Mouse (Mus musculus) hindbrain, embryonic 16.5 days (tissue): ENCODE measurements around the gene Axdnd1. TPM values are rescaled to one million over a fixed set of nuclear protein-coding genes. Genes with fewer than 3 reads are reported as not detected.

ENCODE experiments used
- ATAC-seq: fragments of 200-750 bp; cut with Nextera tagmentation; 2 replicates; pipeline ENCODE4 v1.8.0; 2017; ENCODE audit warnings: moderate TSS enrichment, moderate library complexity
- H3K27ac ChIP-seq: fragments of 300-500 bp; sonication (generic); 2 replicates; pipeline ENCODE4 v1.5.1; 2014; ENCODE audit warnings: low read depth, mild to moderate bottlenecking, control low read depth, low read length, moderate library complexity
- H3K27me3 ChIP-seq: fragments of 300-500 bp; sonication (generic); replicated peaks from 2 replicates; pipeline ENCODE4 v1.6.1; 2014; ENCODE audit warnings: low read length; ENCODE audit not compliant: control insufficient read depth, insufficient read depth
- H3K36me3 ChIP-seq: fragments of 300-500 bp; sonication (generic); 2 replicates; pipeline ENCODE4 v1.6.1; 2014; ENCODE audit warnings: mild to moderate bottlenecking, low read length, moderate library complexity, mixed read lengths; ENCODE audit not compliant: control insufficient read depth, insufficient read depth
- H3K4me1 ChIP-seq: fragments of 300-500 bp; sonication (generic); 2 replicates; pipeline ENCODE4 v1.6.1; 2014; ENCODE audit warnings: low read depth, low read length; ENCODE audit not compliant: control insufficient read depth, insufficient read depth
- H3K4me2 ChIP-seq: fragments of 300-500 bp; sonication (generic); 2 replicates; pipeline ENCODE4 v1.6.1; 2014; ENCODE audit warnings: mild to moderate bottlenecking, low read length, control low read depth, moderate library complexity
- H3K4me3 ChIP-seq: fragments of 300-500 bp; sonication (generic); 2 replicates; pipeline ENCODE4 v1.5.1; 2014; ENCODE audit warnings: mild to moderate bottlenecking, low read length, control low read depth, moderate library complexity
- H3K9ac ChIP-seq: fragments of 300-500 bp; sonication (generic); 2 replicates; pipeline ENCODE4 v1.6.1; 2014; ENCODE audit warnings: low read depth, mild to moderate bottlenecking, control low read depth, low read length, moderate library complexity
- H3K9me3 ChIP-seq: fragments of 300-500 bp; sonication (generic); 2 replicates; pipeline ENCODE4 v1.6.1; 2014; ENCODE audit warnings: mild to moderate bottlenecking, low read length, moderate library complexity; ENCODE audit not compliant: control insufficient read depth
- WGBS: fragments of 180-500 bp; shearing (Covaris S2); extraction: QIAGEN DNeasy Blood & Tissue Kit; methylation state at CpG from one replicate; pipeline ENCODE4 v1.1.7; 2014; 5-methylcytosine and 5-hydroxymethylcytosine counted together
- polyA plus RNA-seq: library from polyadenylated mRNA; unstranded; fragments of >200 nt; fragmentation: Nextera tagmentation; extraction: Ambion mirVana; gene quantifications from 2 replicates; pipeline ENCODE4 v1.2.1, GENCODE M21; 2015

Gene Axdnd1
- polyA plus RNA-seq, 1 experiment from 2014 or later: 0.43 TPM

DNA sequence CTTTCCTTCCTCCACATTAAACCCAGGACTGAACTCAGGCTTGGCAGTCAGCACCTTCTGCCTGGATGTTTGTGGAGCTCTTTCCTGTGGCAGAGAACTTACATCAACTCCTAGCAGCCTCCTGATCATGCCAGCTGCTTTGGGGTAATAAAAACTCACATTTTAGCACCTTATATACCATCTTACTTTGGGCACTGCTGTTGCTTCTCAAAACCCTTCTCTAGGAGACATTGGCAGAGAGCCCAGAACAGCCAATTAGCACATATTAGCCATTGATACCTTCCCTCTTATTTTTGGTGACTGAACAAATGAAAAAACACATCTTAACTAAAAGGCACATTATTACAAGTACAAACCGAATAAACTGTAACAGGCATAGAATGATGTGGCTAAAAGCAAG is 24.1 kb upstream of the Axdnd1 start:
- 77% methylated on average over 1 of the region's 1 CpGs for WGBS
- H3K27me3 ChIP-seq: no peaks in the 10 kb centered on the region
- H3K27ac ChIP-seq: no peak overlapping the region
- H3K36me3 ChIP-seq: 0 out of 2 replicates have a peak, but pooled peaks cover 2% of the 10 kb centered on the region
- no peaks in the 10 kb centered on the region for H3K4me1 ChIP-seq
- no peak overlapping the region for H3K4me2 ChIP-seq
- H3K4me3 ChIP-seq: no peak overlapping the region
- no peaks in the 10 kb centered on the region for H3K9me3 ChIP-seq
- no peak overlapping the region for H3K9ac ChIP-seq
- no peak for ATAC-seq

- Histone ChIP-seq H3K4me2 (no peak overlapping the region), H3K9me3 (no peaks in the 10 kb centered on the region), H3K27me3 (no peaks in the 10 kb centered on the region), H3K4me3 (no peak overlapping the region), H3K36me3 (0 out of 2 replicates have a peak, but pooled peaks cover 2% of the 10 kb centered on the region), H3K4me1 (no peaks in the 10 kb centered on the region), H3K9ac (no peak overlapping the region), H3K27ac (no peak overlapping the region)
- WGBS: 80% methylated on average over 6 of the region's 6 CpGs
- no peak for ATAC-seq
Measured at GRCm38 (mm10) chr1:156442776-156443175, 21.8 kb upstream of the Axdnd1 start.

DNA sequence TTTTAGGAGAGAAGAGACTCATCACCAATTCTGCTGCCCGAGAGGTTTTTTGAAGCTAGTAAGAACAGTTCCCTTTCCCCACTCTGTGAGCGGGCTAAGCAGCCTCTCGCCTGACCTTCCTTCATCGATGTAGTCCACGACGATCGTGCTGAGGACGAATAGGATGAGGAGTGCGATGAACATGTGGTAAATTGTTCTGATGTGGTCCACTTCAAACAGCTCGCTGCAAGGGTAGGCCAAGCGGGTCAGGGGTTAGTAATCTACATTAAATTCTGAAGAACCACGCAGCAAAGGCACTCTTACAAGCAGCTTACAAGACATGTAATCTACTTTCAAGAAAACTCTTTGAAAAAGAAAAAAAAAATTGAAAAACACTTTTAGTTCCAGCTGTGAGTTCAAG is 21.3 kb upstream of the Axdnd1 start:
- Histone ChIP-seq H3K4me3 (no peak overlapping the region), H3K4me1 (no peaks in the 10 kb centered on the region), H3K4me2 (no peak overlapping the region), H3K27me3 (no peaks in the 10 kb centered on the region), H3K9ac (no peak overlapping the region), H3K36me3 (0 out of 2 replicates have a peak, but pooled peaks cover 2% of the 10 kb centered on the region), H3K9me3 (no peaks in the 10 kb centered on the region), H3K27ac (no peak overlapping the region)
- no peak for ATAC-seq
- whole genome bisulfite sequencing: 94% methylated on average over 12 of the region's 12 CpGs

- WGBS: 97% methylated on average over 5 of the region's 5 CpGs
- no peak for ATAC-seq
- H3K27me3 ChIP-seq: no peaks in the 10 kb centered on the region
Measured at GRCm38 (mm10) chr1:156437726-156438125, 16.8 kb upstream of the Axdnd1 start.

DNA sequence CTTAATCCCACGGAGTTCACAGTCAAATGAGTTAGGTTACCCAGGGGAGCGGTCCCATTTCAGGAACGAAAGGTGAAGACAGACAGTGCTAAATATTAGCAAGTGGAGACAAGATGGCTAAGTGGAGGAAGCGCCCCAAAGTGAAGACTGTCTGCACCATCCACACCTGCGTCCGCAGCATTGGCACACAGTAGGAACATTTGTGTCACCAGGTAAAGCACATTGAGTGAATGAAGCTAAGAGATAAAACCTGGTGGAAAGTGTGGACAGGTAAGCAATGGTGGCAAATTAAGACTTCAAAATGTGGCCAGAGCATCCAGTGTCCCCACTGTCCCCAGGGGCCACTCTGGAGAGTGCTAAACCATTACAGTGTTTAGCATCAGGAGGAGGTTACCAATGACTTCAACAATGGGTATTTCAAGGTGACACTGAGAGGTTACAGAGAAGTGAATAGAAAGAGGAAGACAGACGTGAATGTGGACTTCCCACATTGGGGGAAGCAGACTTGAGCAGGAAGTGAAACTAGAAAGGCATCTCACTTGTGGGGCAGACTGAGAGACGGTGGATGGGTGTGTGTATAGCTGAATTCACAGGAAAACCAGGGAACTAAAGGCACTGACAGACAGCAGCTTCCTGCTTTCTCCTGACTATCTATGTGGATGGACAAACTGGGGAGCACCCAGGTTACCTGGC is 16.2 kb upstream of the Axdnd1 start:
- Histone ChIP-seq H3K4me2 (no peak overlapping the region), H3K9ac (no peak overlapping the region), H3K4me1 (no peaks in the 10 kb centered on the region), H3K4me3 (no peak overlapping the region), H3K27ac (no peak overlapping the region), H3K27me3 (no peaks in the 10 kb centered on the region), H3K36me3 (peaks cover 8% of the 10 kb centered on the region; the same call in 1 of the 2 replicates), H3K9me3 (no peaks in the 10 kb centered on the region)
- WGBS: 96% methylated on average over 8 of the region's 8 CpGs
- no peak for ATAC-seq

More at GRCm38 (mm10) chr1:156437726-156438125, 16.8 kb upstream of the Axdnd1 start:
- Histone ChIP-seq H3K9ac (no peak overlapping the region), H3K27ac (no peak overlapping the region), H3K4me1 (no peaks in the 10 kb centered on the region), H3K9me3 (no peaks in the 10 kb centered on the region), H3K36me3 (peaks cover 8% of the 10 kb centered on the region; the same call in 1 of the 2 replicates), H3K4me2 (no peak overlapping the region), H3K4me3 (no peak overlapping the region)

DNA sequence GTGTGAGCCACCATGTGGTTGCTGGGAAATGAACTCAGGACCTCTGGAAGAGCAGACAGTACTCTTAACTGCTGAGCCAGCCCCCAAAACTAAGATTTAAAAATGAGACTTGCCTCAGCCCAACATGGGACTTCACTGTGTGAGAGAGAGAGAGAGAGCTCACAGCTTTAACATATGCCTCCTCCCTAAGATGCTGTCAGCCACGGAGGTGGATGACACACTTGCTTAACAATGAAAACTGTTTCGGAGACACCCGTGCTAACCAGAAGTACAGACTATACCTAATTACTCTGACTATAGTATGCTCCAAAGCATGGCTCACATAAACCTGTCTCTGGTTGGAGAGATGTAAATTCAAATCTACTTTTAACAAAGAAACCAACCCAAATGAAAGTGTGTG is 12.5 kb upstream of the Axdnd1 start:
- Histone ChIP-seq H3K27ac (no peak overlapping the region), H3K27me3 (no peaks in the 10 kb centered on the region), H3K4me1 (no peaks in the 10 kb centered on the region), H3K9ac (no peak overlapping the region), H3K36me3 (peaks cover 6% of the 10 kb centered on the region; the same call in 1 of the 2 replicates), H3K4me2 (no peak overlapping the region), H3K4me3 (no peak overlapping the region), H3K9me3 (no peaks in the 10 kb centered on the region)
- WGBS: 86% methylated on average over 3 of the region's 3 CpGs
- ATAC-seq: no peak

DNA sequence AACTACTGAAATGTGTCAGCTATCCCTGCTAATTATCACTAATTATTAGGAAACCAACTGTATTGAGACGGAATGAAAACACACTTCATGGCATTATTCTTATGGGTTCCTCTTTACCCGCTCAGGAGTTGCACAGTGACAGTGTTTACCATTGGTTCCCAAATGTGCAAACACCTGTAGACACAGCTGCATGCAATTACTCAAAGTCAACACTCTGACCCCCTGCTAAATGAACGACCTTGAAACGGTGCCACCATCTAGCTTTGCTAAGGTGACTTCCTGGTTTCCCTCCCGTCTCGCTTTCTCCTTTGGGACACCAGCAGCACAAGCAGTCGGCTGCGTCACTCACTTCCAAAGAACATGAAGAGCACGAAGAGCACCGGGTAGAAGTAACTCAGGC is 11.5 kb upstream of the Axdnd1 start:
- H3K27me3 ChIP-seq: no peaks in the 10 kb centered on the region
- H3K9ac ChIP-seq: no peak overlapping the region
- H3K9me3 ChIP-seq: no peaks in the 10 kb centered on the region
- no peak overlapping the region for H3K27ac ChIP-seq
- H3K4me3 ChIP-seq: no peak overlapping the region
- ATAC-seq: no peak
- WGBS: 81% methylated on average over 10 of the region's 10 CpGs
- peaks cover 6% of the 10 kb centered on the region; the same call in 1 of the 2 replicates for H3K36me3 ChIP-seq
- H3K4me1 ChIP-seq: no peaks in the 10 kb centered on the region
- no peak overlapping the region for H3K4me2 ChIP-seq

- no peaks in the 10 kb centered on the region for H3K9me3 ChIP-seq
- no peaks in the 10 kb centered on the region for H3K4me1 ChIP-seq
- 67% methylated on average over 6 of the region's 6 CpGs for WGBS
- no peak overlapping the region for H3K27ac ChIP-seq
- no peaks in the 10 kb centered on the region for H3K27me3 ChIP-seq
- H3K36me3 ChIP-seq: no peaks in the 10 kb centered on the region
- no peak overlapping the region for H3K4me3 ChIP-seq
- peak; percentile 65; the same call in 1 of the 2 replicates for ATAC-seq
- no peak overlapping the region for H3K4me2 ChIP-seq
- no peak overlapping the region for H3K9ac ChIP-seq
Measured at GRCm38 (mm10) chr1:156428434-156428833, 7.5 kb upstream of the Axdnd1 start.

DNA sequence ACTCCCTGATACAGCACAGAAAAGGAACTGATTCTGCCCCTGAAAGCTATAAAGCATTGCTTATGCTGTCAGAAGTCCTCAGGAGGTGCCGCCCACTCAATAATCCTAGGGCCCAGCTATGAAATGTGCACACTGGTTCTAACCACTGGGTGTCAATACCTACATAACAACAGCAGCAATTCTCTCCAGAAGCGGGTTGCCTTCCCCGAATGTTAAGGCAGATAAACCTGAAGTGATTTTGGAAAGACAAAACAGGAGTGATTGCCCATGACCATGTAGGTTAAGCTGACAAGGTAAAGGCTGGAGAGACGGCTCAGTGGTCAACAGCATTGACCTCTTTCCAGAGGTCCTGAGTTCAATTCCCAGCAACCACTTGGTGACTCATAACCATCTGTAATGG is 4.8 kb upstream of the Axdnd1 start:
- 96% methylated on average over 4 of the region's 4 CpGs for WGBS

More for the DNA sequence above, 4.8 kb upstream of the Axdnd1 start:
- Histone ChIP-seq H3K27me3 (no peaks in the 10 kb centered on the region), H3K4me1 (no peaks in the 10 kb centered on the region; the same call in 1 of the 2 replicates), H3K4me2 (no peak overlapping the region), H3K4me3 (no peak overlapping the region), H3K9me3 (no peaks in the 10 kb centered on the region), H3K27ac (no peak overlapping the region), H3K36me3 (no peaks in the 10 kb centered on the region), H3K9ac (no peak overlapping the region)
- ATAC-seq: no peak
